Mouse (Mus musculus) cortical plate, adult 2 months (tissue): ENCODE data around the gene Retsat.

ENCODE experiments used
- CTCF ChIP-seq: fragments of 200-500 bp; IDR thresholded peaks from 2 replicates; pipeline ENCODE4 v1.5.1; 2011; ENCODE audit warnings: mild to moderate bottlenecking, control low read depth, low read length; ENCODE audit not compliant: insufficient read depth; ENCODE audit errors: extremely low read depth
- POLR2A ChIP-seq: fragments of 200-500 bp; IDR thresholded peaks from 2 replicates; pipeline ENCODE4 v1.6.1; 2011; ENCODE audit warnings: mild to moderate bottlenecking, low read length, control low read depth; ENCODE audit not compliant: insufficient read depth; ENCODE audit errors: extremely low read depth

DNA sequence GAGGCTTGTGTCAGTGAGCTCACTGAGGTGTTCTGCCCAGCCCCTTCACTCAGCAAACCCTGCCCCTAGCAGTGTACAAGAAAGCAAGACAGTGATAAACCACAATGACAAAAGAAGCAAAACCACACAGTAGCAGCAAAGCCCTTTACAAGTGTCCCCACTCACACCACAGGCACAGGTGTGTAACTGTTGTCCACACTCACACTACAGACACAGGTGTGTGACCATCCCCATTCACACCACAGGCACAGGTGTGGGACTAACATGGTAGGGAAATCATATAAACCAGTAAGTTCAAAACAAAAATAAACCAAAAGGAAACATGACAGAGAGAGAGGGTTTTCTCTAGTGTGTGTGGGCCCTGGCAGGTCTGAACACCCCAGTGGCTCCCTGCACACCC lies 10.0 kb upstream of the Retsat start:
- no peak for TF ChIP-seq CTCF
- TF ChIP-seq POLR2A = no peak
